Mouse (Mus musculus): ENCODE measurements around the gene Olfr1056. TPM values are rescaled to one million over a fixed set of nuclear protein-coding genes. Genes with fewer than 3 reads are reported as not detected.
"Not testable (repeated sequence)": the region's sequence is repeated elsewhere in the genome, so short reads cannot be mapped to it uniquely, and the experiment has no call there.

The Olfr1056 gene
- total RNA-seq (2022): not detected

DNA sequence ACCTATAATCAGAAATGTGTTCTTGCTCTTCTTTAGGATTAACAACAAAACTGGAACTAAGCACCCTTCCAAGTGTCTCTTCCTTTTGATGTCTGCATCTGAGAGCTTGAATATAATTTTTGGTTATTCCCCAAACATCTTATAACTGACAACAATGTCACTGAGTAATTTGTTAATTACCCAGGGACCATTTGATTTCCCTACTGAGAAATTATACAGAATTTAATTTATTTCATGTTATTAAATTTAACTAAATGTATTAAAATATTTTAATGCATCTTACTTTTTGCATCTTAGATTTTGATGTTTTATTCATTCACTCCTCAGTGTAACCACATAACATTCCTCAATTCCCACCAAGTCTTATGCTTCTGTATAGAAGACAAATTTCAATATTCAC is at the start of gene Olfr1056:
Gene Olfr1056, minus strand, starts transcription at position 101 of the 400 bp plus-strand sequence.
- DNase-seq (ENCODE audit: low spot score in 2 of 2): no peak

DNA sequence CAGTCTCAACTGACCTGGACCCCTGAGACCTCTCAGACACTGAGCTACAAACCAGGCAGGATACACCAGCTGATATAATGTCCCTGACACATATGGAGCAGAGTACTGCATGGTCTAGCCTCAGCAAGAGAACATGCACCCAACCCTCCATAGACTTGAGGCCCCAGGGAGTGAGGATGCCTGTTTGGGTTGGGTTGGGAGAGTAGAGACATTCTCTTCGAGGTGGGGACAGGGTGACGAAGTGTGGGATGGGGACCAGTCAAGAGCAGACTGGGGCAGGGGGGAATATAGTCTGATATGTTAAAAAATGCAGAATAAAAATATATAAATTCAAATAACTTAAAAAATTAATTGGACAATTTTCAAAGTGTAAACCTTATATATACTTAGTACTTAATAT is 32.8 kb upstream of the Olfr1056 start:
- no peak for DNase-seq (ENCODE audit: low spot score in 2 of 2)

- not testable (repeated sequence) for DNase-seq (ENCODE audit: low spot score in 2 of 2)
These were observed 26.2 kb upstream of the Olfr1056 start, which contains the start of gene Olfr1058 for GRCm38 (mm10) chr2:86388461-86388860. Olfr1058 (minus strand) TSS chr2:86388561.

DNA sequence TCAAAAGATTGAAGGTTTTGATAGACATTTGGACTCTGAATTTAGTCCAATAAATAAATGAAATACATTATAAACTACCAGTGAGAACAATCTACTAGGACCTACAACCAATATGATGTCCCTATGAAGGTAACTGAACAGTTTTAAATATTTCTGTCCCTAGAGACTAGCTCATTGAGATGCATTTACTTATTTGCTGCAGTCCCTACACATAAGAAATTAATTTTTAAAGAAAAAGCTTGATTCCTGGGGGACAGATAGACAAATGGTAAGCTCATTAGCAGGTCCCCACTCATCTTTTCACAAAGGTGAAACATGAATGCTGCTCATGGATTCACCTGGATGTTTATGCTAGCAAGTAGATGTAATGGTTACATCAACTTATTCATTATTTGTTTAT is 16.0 kb upstream of the Olfr1056 start, which contains the start of gene Olfr1057:
Gene Olfr1057, minus strand, starts transcription at position 101 of the 400 bp plus-strand sequence.
- DNase-seq (ENCODE audit: low spot score in 2 of 2): no peak

DNA sequence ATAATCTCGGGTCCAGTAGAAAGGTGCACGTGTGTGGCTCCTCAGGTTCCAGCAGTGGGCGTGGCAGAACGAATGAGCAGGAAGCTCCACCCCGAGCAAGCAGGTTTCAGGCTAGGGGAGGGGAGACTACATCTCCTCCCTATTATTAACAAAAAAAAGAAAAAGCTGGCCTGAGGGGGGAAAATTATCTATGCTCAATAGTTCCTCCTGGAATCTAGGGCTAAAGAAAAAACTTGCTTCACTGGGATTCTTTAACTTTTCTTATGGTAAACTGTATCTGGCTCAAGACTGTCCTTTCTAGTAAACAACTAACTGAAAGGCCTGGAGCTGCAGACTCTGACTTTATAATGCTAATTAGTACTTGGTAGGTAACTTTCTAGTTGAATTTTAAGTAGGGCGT is 4.1 kb upstream of the Olfr1056 start:
- not testable (repeated sequence) for DNase-seq (ENCODE audit: low spot score in 2 of 2)

DNA sequence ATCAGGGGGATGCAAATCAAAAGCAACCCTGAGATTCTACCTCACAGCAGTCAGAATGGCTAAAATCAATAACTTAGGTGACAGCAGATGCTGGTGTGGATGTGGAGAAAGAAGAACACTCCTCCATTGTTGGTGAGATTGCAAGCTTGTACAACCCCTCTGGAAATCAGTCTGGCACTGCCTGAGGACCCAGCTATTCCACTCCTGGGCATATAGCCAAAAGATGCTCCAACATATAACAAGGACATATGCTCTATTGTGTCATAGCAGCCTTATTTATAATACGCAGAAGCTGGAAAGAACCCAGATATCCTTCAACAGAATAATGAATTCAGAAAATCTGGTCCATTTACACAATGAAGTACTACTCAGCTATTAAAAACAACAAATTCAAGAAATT is 10.5 kb downstream of the Olfr1056 start:
- DNase-seq (ENCODE audit: low spot score in 2 of 2): not testable (repeated sequence)

DNA sequence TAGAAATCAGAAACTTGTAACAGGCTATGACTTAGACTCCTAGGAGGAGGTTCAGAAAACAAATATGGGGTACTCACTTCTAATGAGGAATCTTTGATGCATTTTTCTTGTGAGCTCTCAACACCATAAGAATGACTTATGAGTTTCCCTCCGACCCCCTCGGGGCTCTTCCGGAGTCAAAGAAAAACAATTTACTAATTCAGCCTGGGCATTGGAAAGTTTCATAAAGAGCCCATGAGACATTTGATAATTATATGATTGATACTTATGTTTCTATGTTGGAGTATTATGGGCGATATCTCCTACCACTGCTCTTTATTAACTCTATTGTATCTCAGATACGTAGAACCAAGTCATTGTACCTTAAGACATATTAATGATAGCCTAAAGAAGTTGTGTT is 12.1 kb downstream of the Olfr1056 start, which contains the start of gene Olfr1055:
Gene Olfr1055, minus strand, starts transcription at position 101 of the 400 bp plus-strand sequence.
- no peak for DNase-seq (ENCODE audit: low spot score in 2 of 2)

- DNase-seq (ENCODE audit: low spot score in 2 of 2): no peak
These were observed 26.9 kb downstream of the Olfr1056 start, which contains the start of gene Olfr1054 for GRCm38 (mm10) chr2:86335333-86335732. Olfr1054 (minus strand) TSS chr2:86335433.

GRCm38 (mm10) chr2:86315184-86315583 is 47.1 kb downstream of the Olfr1056 start, which contains the start of gene Olfr1053:
Olfr1053 (minus strand) TSS chr2:86315284.
- DNase-seq (ENCODE audit: low spot score in 2 of 2): no peak

Other genes starting within 250 kb of the Olfr1056 start
- gene Olfr1039, start 226.5 kb downstream of the Olfr1056 start, total RNA-seq (2022): not detected
- gene Olfr1040, start 215.7 kb downstream of the Olfr1056 start, total RNA-seq (2022): not detected
- not detected for gene Olfr1042, start 200.6 kb downstream of the Olfr1056 start, total RNA-seq (2022)
- gene Olfr1043, start 194.9 kb downstream of the Olfr1056 start, total RNA-seq (2022): not detected
- not detected for gene Olfr1044, start 184.6 kb downstream of the Olfr1056 start, total RNA-seq (2022)
- gene Olfr52, start 176.8 kb downstream of the Olfr1056 start, total RNA-seq (2022): not detected
- not detected for gene Olfr1045, start 159.5 kb downstream of the Olfr1056 start, total RNA-seq (2022)
- gene Olfr1046, start 143.2 kb downstream of the Olfr1056 start, total RNA-seq (2022): not detected
- gene Olfr1047, start 131.1 kb downstream of the Olfr1056 start, total RNA-seq (2022): not detected
- not detected for gene Olfr1048, start 122.2 kb downstream of the Olfr1056 start, total RNA-seq (2022)
- not detected for gene Olfr1049, start 104.1 kb downstream of the Olfr1056 start, total RNA-seq (2022)
- gene Olfr1051, start 83.4 kb downstream of the Olfr1056 start, total RNA-seq (2022): not detected
- gene Olfr1052, start 70.0 kb downstream of the Olfr1056 start, total RNA-seq (2022): not detected
- gene Olfr1053, start 47.2 kb downstream of the Olfr1056 start, total RNA-seq (2022): not detected
- not detected for gene Olfr1054, start 27.0 kb downstream of the Olfr1056 start, total RNA-seq (2022)
- not detected for gene Olfr1055, start 12.2 kb downstream of the Olfr1056 start, total RNA-seq (2022)
- gene Olfr1057, start 15.9 kb upstream of the Olfr1056 start, total RNA-seq (2022): not detected
- gene Olfr1058, start 26.1 kb upstream of the Olfr1056 start, total RNA-seq (2022): not detected
- not detected for gene Olfr1061, start 51.6 kb upstream of the Olfr1056 start, total RNA-seq (2022)
- not detected for gene Olfr1062, start 64.3 kb upstream of the Olfr1056 start, total RNA-seq (2022)
- gene Olfr1065, start 88.1 kb upstream of the Olfr1056 start, total RNA-seq (2022): not detected
- gene Olfr1066, start 93.8 kb upstream of the Olfr1056 start, total RNA-seq (2022): not detected
- gene Olfr228, start 124.9 kb upstream of the Olfr1056 start, total RNA-seq (2022): not detected
- gene Olfr1076, start 146.0 kb upstream of the Olfr1056 start, total RNA-seq (2022): not detected
- gene Olfr1079, start 180.0 kb upstream of the Olfr1056 start, total RNA-seq (2022): not detected
- gene Olfr1080, start 195.8 kb upstream of the Olfr1056 start, total RNA-seq (2022): not detected
- not detected for gene Olfr1082, start 236.5 kb upstream of the Olfr1056 start, total RNA-seq (2022)

Data from left cerebral cortex, adult 8-10 months (tissue).